Mouse (Mus musculus) hindbrain, embryonic 10.5 days (tissue): Measurements from ENCODE around the gene Wdr74. TPM values are rescaled to one million over a fixed set of nuclear protein-coding genes. Genes with fewer than 3 reads are reported as not detected.

Source experiments
- DNase-seq: peaks from one replicate; pipeline ENCODE4 v3.0.0-alpha.2; 2017; ENCODE audit warnings: low spot score
- H3K27ac ChIP-seq: fragments of 300-500 bp; sonication (generic); 2 replicates; pipeline ENCODE4 v1.5.1; 2016; ENCODE audit warnings: mild to moderate bottlenecking, moderate library complexity
- H3K27me3 ChIP-seq: fragments of 300-500 bp; sonication (generic); 2 replicates; pipeline ENCODE4 v1.6.1; 2016; ENCODE audit warnings: mild to moderate bottlenecking; ENCODE audit not compliant: poor library complexity, insufficient read depth, severe bottlenecking
- H3K36me3 ChIP-seq: fragments of 300-500 bp; sonication (generic); 2 replicates; pipeline ENCODE4 v1.6.1; 2016; ENCODE audit warnings: mild to moderate bottlenecking, moderate library complexity
- H3K4me1 ChIP-seq: fragments of 300-500 bp; sonication (generic); replicated peaks from 2 replicates; pipeline ENCODE4 v1.6.1; 2016; ENCODE audit warnings: mild to moderate bottlenecking
- H3K4me3 ChIP-seq: fragments of 300-500 bp; sonication (generic); 2 replicates; pipeline ENCODE4 v1.5.1; 2016; ENCODE audit warnings: mild to moderate bottlenecking, moderate library complexity
- H3K9me3 ChIP-seq: fragments of 300-500 bp; sonication (generic); 2 replicates; pipeline ENCODE4 v1.6.1; 2016; ENCODE audit warnings: mild to moderate bottlenecking, moderate library complexity
- WGBS: fragments of 180-500 bp; shearing (Covaris S2); methylation state at CpG from one replicate; pipeline ENCODE4 v1.1.7; 2016; 5-methylcytosine and 5-hydroxymethylcytosine counted together
- polyA plus RNA-seq: library from polyadenylated mRNA; unstranded; fragments of >200 nt; fragmentation: Nextera tagmentation; extraction: Ambion mirVana; gene quantifications from 2 replicates; pipeline ENCODE4 v1.2.1, GENCODE M21; 2016

The Wdr74 gene
- 112 and 115 TPM in 2 replicates for polyA plus RNA-seq

GRCm38 (mm10) chr19:8735389-8736159 is at the start of gene Wdr74:
TSS of gene Wdr74 (plus strand) at chr19:8735827.
- peak within 1 kb of the TSS; percentile 84 for H3K27ac ChIP-seq
- under 1% methylated on average over 32 of the region's 32 CpGs for WGBS
- peak; percentile 90 for DNase-seq
- peaks cover 16% of the 10 kb centered on the region for H3K4me1 ChIP-seq
- peak within 1 kb of the TSS; percentile 96 for H3K4me3 ChIP-seq
- no peaks in the 10 kb centered on the region for H3K9me3 ChIP-seq
- H3K27me3 ChIP-seq = no peaks in the 10 kb centered on the region
- H3K36me3 ChIP-seq = peaks cover 32% of the 10 kb centered on the region

GRCm38 (mm10) chr19:8691871-8692539 is 43.6 kb upstream of the Wdr74 start:
- no peak overlapping the region for H3K27ac ChIP-seq
- H3K27me3 ChIP-seq = no peaks in the 10 kb centered on the region
- H3K9me3 ChIP-seq = no peaks in the 10 kb centered on the region
- H3K4me1 ChIP-seq = 0 out of 2 replicates have a peak, but pooled peaks cover 3% of the 10 kb centered on the region
- H3K36me3 ChIP-seq = no peaks in the 10 kb centered on the region
- no peak for DNase-seq
- H3K4me3 ChIP-seq = no peak overlapping the region
- 73% methylated on average over 9 of the region's 9 CpGs for WGBS

- 0 out of 2 replicates have a peak, but pooled peaks cover 3% of the 10 kb centered on the region for H3K4me1 ChIP-seq
- H3K27me3 ChIP-seq = no peaks in the 10 kb centered on the region
- H3K9me3 ChIP-seq = no peaks in the 10 kb centered on the region
- DNase-seq = no peak
- no peak overlapping the region for H3K4me3 ChIP-seq
- H3K27ac ChIP-seq = no peak overlapping the region
- 60% methylated on average over 5 of the region's 5 CpGs for WGBS
- H3K36me3 ChIP-seq = no peaks in the 10 kb centered on the region
These were observed 42.9 kb upstream of the Wdr74 start for GRCm38 (mm10) chr19:8692740-8693139.

GRCm38 (mm10) chr19:8695330-8695729 is 40.3 kb upstream of the Wdr74 start:
- WGBS = 52% methylated on average over 6 of the region's 6 CpGs
- Histone ChIP-seq H3K36me3 (no peaks in the 10 kb centered on the region), H3K4me1 (0 out of 2 replicates have a peak, but pooled peaks cover 3% of the 10 kb centered on the region)

GRCm38 (mm10) chr19:8699652-8700051 is 36.0 kb upstream of the Wdr74 start:
- Histone ChIP-seq H3K36me3 (no peaks in the 10 kb centered on the region), H3K4me1 (0 out of 2 replicates have a peak, but pooled peaks cover 6% of the 10 kb centered on the region), H3K9me3 (no peaks in the 10 kb centered on the region), H3K4me3 (no peak overlapping the region), H3K27ac (no peak overlapping the region), H3K27me3 (no peaks in the 10 kb centered on the region)
- 82% methylated on average over 9 of the region's 9 CpGs for WGBS
- no peak for DNase-seq

More at GRCm38 (mm10) chr19:8695330-8695729, 40.3 kb upstream of the Wdr74 start:
- H3K9me3 ChIP-seq = no peaks in the 10 kb centered on the region
- H3K4me3 ChIP-seq = no peak overlapping the region
- no peak for DNase-seq
- H3K27ac ChIP-seq = no peak overlapping the region
- no peaks in the 10 kb centered on the region for H3K27me3 ChIP-seq

GRCm38 (mm10) chr19:8702458-8702857 is 33.2 kb upstream of the Wdr74 start:
- 65% methylated on average over 3 of the region's 3 CpGs for WGBS
- H3K4me3 ChIP-seq = no peak overlapping the region
- H3K27me3 ChIP-seq = no peaks in the 10 kb centered on the region
- no peak overlapping the region for H3K27ac ChIP-seq
- 0 out of 2 replicates have a peak, but pooled peaks cover 6% of the 10 kb centered on the region for H3K4me1 ChIP-seq
- no peak for DNase-seq
- H3K36me3 ChIP-seq = peaks cover 15% of the 10 kb centered on the region
- H3K9me3 ChIP-seq = no peaks in the 10 kb centered on the region

- 50% methylated on average over 4 of the region's 4 CpGs for WGBS
- Histone ChIP-seq H3K9me3 (no peaks in the 10 kb centered on the region), H3K4me3 (no peak overlapping the region), H3K27ac (no peak overlapping the region), H3K36me3 (peaks cover 26% of the 10 kb centered on the region), H3K27me3 (no peaks in the 10 kb centered on the region), H3K4me1 (0 out of 2 replicates have a peak, but pooled peaks cover 6% of the 10 kb centered on the region)
- DNase-seq = no peak
These were observed 32.1 kb upstream of the Wdr74 start for GRCm38 (mm10) chr19:8703571-8703970.

GRCm38 (mm10) chr19:8705026-8705708 is 30.5 kb upstream of the Wdr74 start:
- peaks cover 42% of the 10 kb centered on the region for H3K36me3 ChIP-seq

GRCm38 (mm10) chr19:8706132-8706667 is 29.4 kb upstream of the Wdr74 start:
- Histone ChIP-seq H3K27ac (no peak overlapping the region), H3K27me3 (no peaks in the 10 kb centered on the region), H3K36me3 (peaks cover 52% of the 10 kb centered on the region), H3K4me3 (no peak overlapping the region), H3K9me3 (no peaks in the 10 kb centered on the region), H3K4me1 (peaks cover 12% of the 10 kb centered on the region; the same call in 1 of the 2 replicates)
- no peak for DNase-seq
- 88% methylated on average over 7 of the region's 7 CpGs for WGBS

More at GRCm38 (mm10) chr19:8705026-8705708, 30.5 kb upstream of the Wdr74 start:
- Histone ChIP-seq H3K4me3 (no peak overlapping the region), H3K9me3 (no peaks in the 10 kb centered on the region), H3K4me1 (0 out of 2 replicates have a peak, but pooled peaks cover 7% of the 10 kb centered on the region), H3K27me3 (no peaks in the 10 kb centered on the region), H3K27ac (no peak overlapping the region)
- 77% methylated on average over 6 of the region's 6 CpGs for WGBS
- DNase-seq = no peak

GRCm38 (mm10) chr19:8706930-8707329 is 28.7 kb upstream of the Wdr74 start:
- H3K27me3 ChIP-seq = no peaks in the 10 kb centered on the region
- H3K27ac ChIP-seq = no peak overlapping the region
- peaks cover 59% of the 10 kb centered on the region for H3K36me3 ChIP-seq
- peaks cover 19% of the 10 kb centered on the region for H3K4me1 ChIP-seq
- WGBS = 97% methylated on average over 7 of the region's 7 CpGs
- no peak for DNase-seq
- no peaks in the 10 kb centered on the region for H3K9me3 ChIP-seq
- no peak overlapping the region for H3K4me3 ChIP-seq

- peaks cover 24% of the 10 kb centered on the region for H3K4me1 ChIP-seq
- no peak overlapping the region for H3K27ac ChIP-seq
- peaks cover 62% of the 10 kb centered on the region for H3K36me3 ChIP-seq
- WGBS = 91% methylated on average over 8 of the region's 8 CpGs
- no peak for DNase-seq
- H3K9me3 ChIP-seq = no peaks in the 10 kb centered on the region
- no peaks in the 10 kb centered on the region for H3K27me3 ChIP-seq
- no peak overlapping the region for H3K4me3 ChIP-seq
These were observed 26.7 kb upstream of the Wdr74 start for GRCm38 (mm10) chr19:8708954-8709353.

GRCm38 (mm10) chr19:8710057-8710456 is 25.6 kb upstream of the Wdr74 start:
- Histone ChIP-seq H3K27ac (no peak overlapping the region), H3K9me3 (no peaks in the 10 kb centered on the region), H3K36me3 (peaks cover 62% of the 10 kb centered on the region), H3K4me1 (peaks cover 33% of the 10 kb centered on the region), H3K27me3 (no peaks in the 10 kb centered on the region), H3K4me3 (no peak overlapping the region)
- 96% methylated on average over 2 of the region's 2 CpGs for WGBS
- DNase-seq = no peak
